Mouse (Mus musculus) CH12.LX (cell line): ENCODE data around the gene Fam19a2. TPM values are rescaled to one million over a fixed set of nuclear protein-coding genes. Genes with fewer than 3 reads are reported as not detected.

Experiments used
- DNase-seq: peaks from one replicate; pipeline ENCODE4 v3.0.0-alpha.2; 2013; ENCODE audit errors: extremely low read depth
- H3K27ac ChIP-seq: 2 replicates; pipeline ENCODE4 v1.5.1; 2012; ENCODE audit warnings: low read depth, mild to moderate bottlenecking, control low read depth, moderate library complexity; ENCODE audit not compliant: insufficient read depth
- H3K27me3 ChIP-seq: replicated peaks from 2 replicates; pipeline ENCODE3; 2012; ENCODE audit warnings: inconsistent platforms
- H3K36me3 ChIP-seq, 2 experiments: replicated peaks in 1 of 2; 2 replicates each; pipeline versions ENCODE3 to v1.6.1; 2012; ENCODE audit warnings: inconsistent platforms in 1 of 2, low read length in 1 of 2, mild to moderate bottlenecking in 1 of 2, mixed read lengths in 1 of 2, moderate library complexity in 1 of 2; ENCODE audit not compliant: control insufficient read depth in 1 of 2, insufficient read depth in 1 of 2
- H3K4me1 ChIP-seq, 2 experiments: 2 replicates each; pipeline ENCODE4 v1.6.1; 2012; ENCODE audit warnings: inconsistent platforms in 1 of 2, moderate library complexity in 1 of 2; ENCODE audit not compliant: insufficient read depth in 2 of 2, control insufficient read depth in 1 of 2
- H3K4me2 ChIP-seq: 2 replicates; pipeline ENCODE4 v1.6.1; 2012; ENCODE audit warnings: low read depth, mild to moderate bottlenecking, control low read depth; ENCODE audit not compliant: poor library complexity, insufficient read depth, severe bottlenecking
- H3K4me3 ChIP-seq, 3 experiments: fragments of 150-350 bp in 1 of 3; sonication (generic) in 1 of 3; replicated peaks in 1 of 3; 2 replicates each; pipeline versions ENCODE3 to v1.5.1; 2011 to 2012; ENCODE audit warnings: low read depth in 2 of 3, low read length in 2 of 3, mild to moderate bottlenecking in 2 of 3, moderate library complexity in 2 of 3, control low read depth in 1 of 3, improper control_type of control experiment in 1 of 3, inconsistent platforms in 1 of 3, mixed read lengths in 1 of 3; ENCODE audit not compliant: poor library complexity in 1 of 3
- H3K79me2 ChIP-seq: replicated peaks from 2 replicates; pipeline ENCODE4 v1.6.1; 2012; ENCODE audit warnings: mild to moderate bottlenecking, moderate library complexity; ENCODE audit not compliant: control insufficient read depth, poor library complexity, insufficient read depth, severe bottlenecking; ENCODE audit errors: extremely low read depth
- H3K9ac ChIP-seq: 2 replicates; pipeline ENCODE4 v1.6.1; 2012; ENCODE audit warnings: low read depth, mild to moderate bottlenecking, control low read depth, moderate library complexity; ENCODE audit not compliant: insufficient read depth
- H3K9me3 ChIP-seq: replicated peaks from 2 replicates; pipeline ENCODE3; 2012; ENCODE audit warnings: low read length, inconsistent platforms, mixed read lengths
- BHLHE40 ChIP-seq: IDR thresholded peaks from 2 replicates; pipeline ENCODE4 v1.6.1; 2011; ENCODE audit warnings: mild to moderate bottlenecking, low read depth, low read length, improper control_type of control experiment
- CHD2 ChIP-seq: IDR thresholded peaks from 2 replicates; pipeline ENCODE4 v1.6.1; 2011; ENCODE audit warnings: low read length, improper control_type of control experiment
- ELF1 ChIP-seq: IDR thresholded peaks from 2 replicates; pipeline ENCODE4 v1.6.1; 2014; ENCODE audit warnings: low read depth, mild to moderate bottlenecking, inconsistent platforms, low read length, improper control_type of control experiment
- ETS1 ChIP-seq: conservative IDR thresholded peaks from 2 replicates; pipeline ENCODE4 v1.6.1; 2012; ENCODE audit warnings: low read depth, mild to moderate bottlenecking, inconsistent platforms, low read length, improper control_type of control experiment, moderate library complexity
- GABPA ChIP-seq: IDR thresholded peaks from 2 replicates; pipeline ENCODE4 v1.6.1; 2012; ENCODE audit warnings: low read depth, low read length, improper control_type of control experiment, inconsistent platforms; ENCODE audit not compliant: insufficient replicate concordance
- HCFC1 ChIP-seq: IDR thresholded peaks from 2 replicates; pipeline ENCODE4 v1.6.1; 2012; ENCODE audit warnings: low read depth, mild to moderate bottlenecking, inconsistent platforms, low read length, improper control_type of control experiment
- IRF4 ChIP-seq: IDR thresholded peaks from 2 replicates; pipeline ENCODE4 v1.6.1; 2014; ENCODE audit warnings: low read depth, mild to moderate bottlenecking, inconsistent platforms, low read length, improper control_type of control experiment
- JUN ChIP-seq: IDR thresholded peaks from 2 replicates; pipeline ENCODE4 v1.6.1; 2011; ENCODE audit warnings: low read depth, mild to moderate bottlenecking, low read length, improper control_type of control experiment, moderate library complexity; ENCODE audit not compliant: insufficient read depth
- JUND ChIP-seq: conservative IDR thresholded peaks from 2 replicates; pipeline ENCODE4 v1.6.1; 2011; ENCODE audit warnings: low read depth, low read length, improper control_type of control experiment
- MAFK ChIP-seq: IDR thresholded peaks from 2 replicates; pipeline ENCODE4 v1.6.1; 2011; ENCODE audit warnings: low read length, improper control_type of control experiment; ENCODE audit not compliant: insufficient replicate concordance
- MAZ ChIP-seq: IDR thresholded peaks from 2 replicates; pipeline ENCODE4 v1.6.1; 2012; ENCODE audit warnings: low read depth, mild to moderate bottlenecking, inconsistent platforms, low read length, improper control_type of control experiment, moderate library complexity
- MYC ChIP-seq: IDR thresholded peaks from 2 replicates; pipeline ENCODE4 v1.6.1; 2011; ENCODE audit warnings: low read depth, mild to moderate bottlenecking, improper control_type of control experiment, low read length
- NELFE ChIP-seq: IDR thresholded peaks from 2 replicates; pipeline ENCODE4 v1.6.1; 2011; ENCODE audit warnings: low read depth, low read length, improper control_type of control experiment
- POLR2A ChIP-seq: IDR thresholded peaks from 2 replicates; pipeline ENCODE4 v1.6.1; 2011; ENCODE audit warnings: low read depth, mild to moderate bottlenecking, improper control_type of control experiment, low read length
- RCOR1 ChIP-seq: conservative IDR thresholded peaks from 2 replicates; pipeline ENCODE4 v1.6.1; 2012; ENCODE audit warnings: low read depth, mild to moderate bottlenecking, inconsistent platforms, low read length, improper control_type of control experiment
- SMC3 ChIP-seq: IDR thresholded peaks from 2 replicates; pipeline ENCODE4 v1.6.1; 2011; ENCODE audit warnings: low read depth, low read length, improper control_type of control experiment
- TCF12 ChIP-seq: IDR thresholded peaks from 2 replicates; pipeline ENCODE4 v1.6.1; 2014; ENCODE audit warnings: low read depth, mild to moderate bottlenecking, inconsistent platforms, low read length, improper control_type of control experiment
- UBTF ChIP-seq: IDR thresholded peaks from 2 replicates; pipeline ENCODE4 v1.6.1; 2012; ENCODE audit warnings: low read depth, mild to moderate bottlenecking, inconsistent platforms, low read length, improper control_type of control experiment, moderate library complexity
- USF2 ChIP-seq: conservative IDR thresholded peaks from 2 replicates; pipeline ENCODE4 v1.6.1; 2011; ENCODE audit warnings: low read depth, low read length, improper control_type of control experiment
- ZC3H11A ChIP-seq: IDR thresholded peaks from 2 replicates; pipeline ENCODE4 v1.6.1; 2012; ENCODE audit warnings: low read depth, mild to moderate bottlenecking, inconsistent platforms, low read length, improper control_type of control experiment
- dilution Hi-C: fragments of 300-500 bp; cut with MboI; formaldehyde crosslinking; loops from 2 replicates; pipeline ENCODE4 v1.14.3; 2020; ENCODE audit warnings: low sequenced_read_pairs; ENCODE audit not compliant: extremely low pct_unique_long_range_greater_than_20kb, extremely low pct_ligation_motif_present
- in situ Hi-C: fragments of 300-500 bp; cut with MboI; formaldehyde crosslinking; loops from 3 replicates; pipeline ENCODE4 v1.14.3; 2019; ENCODE audit warnings: low sequenced_read_pairs, low pct_ligation_motif_present, low pct_unique_long_range_greater_than_20kb, mixed read lengths
- polyA plus RNA-seq: library from polyadenylated mRNA; unstranded; fragments of >175 nt; gene quantifications from 2 replicates; pipeline ENCODE4 v1.2.1, GENCODE M21; 2012; ENCODE audit warnings: low read depth; ENCODE audit not compliant: insufficient read length
- total RNA-seq, 2 experiments: library from RNA; depleted of rRNA; stranded (reverse); fragments of 300-350 nt in 1 of 2; fragments of >200 nt in 1 of 2; gene quantifications; 2 replicates each; pipeline ENCODE4 v1.2.3; 2012 to 2014

Gene Fam19a2
- total and polyA plus RNA-seq, 3 experiments, result not detected

- dilution Hi-C loops (no loop called here), in situ Hi-C loops (no loop called here)
- H3K36me3 ChIP-seq, result no peaks in the 10 kb centered on the region
- H3K4me2 ChIP-seq, result no peak overlapping the region
- DNase-seq, result no peak
- H3K9ac ChIP-seq, result no peak overlapping the region
- H3K79me2 ChIP-seq, result no peaks in the 10 kb centered on the region
- H3K9me3 ChIP-seq, result peaks cover 36% of the 10 kb centered on the region
- no peak overlapping the region for H3K4me3 ChIP-seq
- TF ChIP-seq IRF4 (no peak), POLR2A (no peak), JUND (no peak), GABPA (no peak), USF2 (no peak), SMC3 (no peak), MAZ (no peak)
- H3K27me3 ChIP-seq, result no peaks in the 10 kb centered on the region
- H3K27ac ChIP-seq, result no peak overlapping the region
- no peaks in the 10 kb centered on the region for H3K4me1 ChIP-seq
Observed at GRCm38 (mm10) chr10:123420249-123420648, 156.5 kb downstream of the Fam19a2 start.

- Histone ChIP-seq H3K9me3 (peaks cover 28% of the 10 kb centered on the region), H3K9ac (no peak overlapping the region), H3K4me1 (no peaks in the 10 kb centered on the region), H3K4me2 (no peak overlapping the region), H3K27me3 (no peaks in the 10 kb centered on the region), H3K36me3 (no peaks in the 10 kb centered on the region), H3K27ac (no peak overlapping the region), H3K79me2 (no peaks in the 10 kb centered on the region), H3K4me3 (no peak overlapping the region)
- TF ChIP-seq UBTF, result no peak
- no peak for TF ChIP-seq TCF12
- TF ChIP-seq BHLHE40, result no peak
- no peak for TF ChIP-seq JUN
- TF ChIP-seq MAFK, result no peak
- TF ChIP-seq ZC3H11A, result no peak
- no peak for TF ChIP-seq MYC
- TF ChIP-seq CHD2, result no peak
- no peak for TF ChIP-seq MAZ
- TF ChIP-seq RCOR1, result no peak
- no peak for TF ChIP-seq USF2
- no peak for TF ChIP-seq ETS1
- no peak for TF ChIP-seq NELFE
- TF ChIP-seq HCFC1, result no peak
- TF ChIP-seq ELF1, result no peak
- in situ Hi-C loops, result no loop called here
- DNase-seq, result no peak
- dilution Hi-C loops, result no loop called here
Observed at GRCm38 (mm10) chr10:123424482-123424881, 160.7 kb downstream of the Fam19a2 start.
